Mouse (Mus musculus) ES-Bruce4 (cell line): ENCODE measurements at regions not wholly inside any gene's neighbourhood (a gene's known extent, or its start where the extent isn't known, plus 50 kb on each side); places are given as distances from the start of the nearest gene placed in this dataset.

Experiments
- CTCF ChIP-seq: IDR thresholded peaks from one replicate; pipeline ENCODE4 v1.8.1; 2011; ENCODE audit warnings: low read depth, low read length
- EP300 ChIP-seq: IDR thresholded peaks from 2 replicates; pipeline ENCODE4 v1.6.1; 2011; ENCODE audit warnings: low read depth, low read length; ENCODE audit not compliant: insufficient read depth
- POLR2A ChIP-seq: IDR thresholded peaks from one replicate; pipeline ENCODE4 v1.8.1; 2011; ENCODE audit warnings: low read length; ENCODE audit not compliant: insufficient read depth

DNA sequence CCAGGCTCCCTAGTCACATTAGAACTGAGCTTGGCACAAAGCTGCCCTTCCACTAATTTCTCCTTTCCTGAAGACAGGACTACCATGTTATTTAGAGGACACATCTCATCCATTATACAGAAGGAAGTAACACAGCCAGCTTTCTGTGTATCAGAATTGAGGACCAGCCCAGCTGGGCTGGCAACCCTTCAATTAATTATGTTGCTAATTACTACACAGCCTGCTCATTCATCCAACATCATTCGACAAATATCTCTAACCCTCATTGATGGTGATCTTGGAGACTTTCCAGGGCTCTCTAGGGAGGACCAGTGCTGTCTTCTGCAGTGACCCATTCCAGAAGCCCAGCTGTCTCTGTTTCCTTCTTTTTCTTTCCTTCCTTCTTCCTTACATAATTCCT, 263.7 kb upstream of the Elac2 start:
- TF ChIP-seq POLR2A (no peak), CTCF (no peak), EP300 (no peak)
